Mouse (Mus musculus) embryonic facial prominence, embryonic 12.5 days (tissue): ENCODE measurements at regions not wholly inside any gene's neighbourhood (a gene's known extent, or its start where the extent isn't known, plus 50 kb on each side); places are given as distances from the start of the nearest gene placed in this dataset.

Source experiments
- ATAC-seq: fragments of 200-750 bp; cut with Nextera tagmentation; 2 replicates; pipeline ENCODE4 v1.8.0; 2017; ENCODE audit not compliant: insufficient number of reproducible peaks, insufficient read depth, low FRiP score, low TSS enrichment
- H3K27ac ChIP-seq: fragments of 300-500 bp; sonication (generic); 2 replicates; pipeline ENCODE4 v1.5.1; 2016; ENCODE audit warnings: mild to moderate bottlenecking
- H3K27me3 ChIP-seq: fragments of 300-500 bp; sonication (generic); 2 replicates; pipeline ENCODE4 v1.6.1; 2016; ENCODE audit warnings: mild to moderate bottlenecking, moderate library complexity
- H3K36me3 ChIP-seq: fragments of 300-500 bp; sonication (generic); 2 replicates; pipeline ENCODE4 v1.6.1; 2016; ENCODE audit warnings: mild to moderate bottlenecking
- H3K4me1 ChIP-seq: fragments of 300-500 bp; sonication (generic); 2 replicates; pipeline ENCODE4 v1.6.1; 2016
- H3K4me2 ChIP-seq: fragments of 300-500 bp; sonication (generic); replicated peaks from 2 replicates; pipeline ENCODE4 v1.6.1; 2016; ENCODE audit warnings: mild to moderate bottlenecking, moderate library complexity
- H3K4me3 ChIP-seq: fragments of 300-500 bp; sonication (generic); 2 replicates; pipeline ENCODE4 v1.5.1; 2016; ENCODE audit warnings: mild to moderate bottlenecking
- H3K9ac ChIP-seq: fragments of 300-500 bp; sonication (generic); 2 replicates; pipeline ENCODE4 v1.6.1; 2016; ENCODE audit warnings: mild to moderate bottlenecking, moderate library complexity
- H3K9me3 ChIP-seq: fragments of 300-500 bp; sonication (generic); 2 replicates; pipeline ENCODE4 v1.6.1; 2016; ENCODE audit warnings: mild to moderate bottlenecking, moderate library complexity
- WGBS: fragments of 180-500 bp; shearing (Covaris S2); methylation state at CpG from one replicate; pipeline ENCODE4 v1.1.7; 2016; 5-methylcytosine and 5-hydroxymethylcytosine counted together

GRCm38 (mm10) chr1:168066810-168067209 is 365.3 kb downstream of the Pbx1 start:
- Histone ChIP-seq H3K27ac (no peak overlapping the region), H3K9ac (no peak overlapping the region), H3K4me2 (no peak overlapping the region), H3K4me3 (no peak overlapping the region), H3K27me3 (no peaks in the 10 kb centered on the region), H3K9me3 (no peaks in the 10 kb centered on the region), H3K36me3 (no peaks in the 10 kb centered on the region), H3K4me1 (no peaks in the 10 kb centered on the region)
- WGBS, result 82% methylated on average over 6 of the region's 6 CpGs
- ATAC-seq, result no peak

- Histone ChIP-seq H3K9me3 (no peaks in the 10 kb centered on the region), H3K27ac (no peak overlapping the region), H3K36me3 (no peaks in the 10 kb centered on the region), H3K9ac (no peak overlapping the region), H3K27me3 (no peaks in the 10 kb centered on the region), H3K4me1 (no peaks in the 10 kb centered on the region), H3K4me3 (no peak overlapping the region), H3K4me2 (no peak overlapping the region)
- ATAC-seq, result no peak
- WGBS, result 73% methylated on average over 9 of the region's 9 CpGs
These were observed 363.8 kb downstream of the Pbx1 start for GRCm38 (mm10) chr1:168068003-168068919.

GRCm38 (mm10) chr1:168068920-168069590 is 363.0 kb downstream of the Pbx1 start:
- 84% methylated on average over 1 of the region's 1 CpGs for WGBS

More at GRCm38 (mm10) chr1:168068920-168069590, 363.0 kb downstream of the Pbx1 start:
- Histone ChIP-seq H3K4me2 (no peak overlapping the region), H3K9me3 (no peaks in the 10 kb centered on the region), H3K36me3 (no peaks in the 10 kb centered on the region), H3K4me1 (no peaks in the 10 kb centered on the region), H3K4me3 (no peak overlapping the region), H3K9ac (no peak overlapping the region), H3K27me3 (no peaks in the 10 kb centered on the region), H3K27ac (no peak overlapping the region)
- no peak for ATAC-seq
